20 mouse cellular contexts compared by ENCODE assay signal in genomic region chr1:90318502-90318901, GRCm38 (mm10).
"Had no signal": no experiment of that assay in that cellular context is flagged by ENCODE, and none has a peak within 500 bp of the region (broad histone marks: within the 10 kb centered on the region; RNA-seq: fewer than 3 reads in every experiment).

No protein-coding gene starts in this region.

- H3K27ac ChIP-seq: kidney, embryonic 15.5 days; limb, embryonic 10.5 days; limb, embryonic 13.5 days; liver, embryonic 12.5 days; liver, embryonic 15.5 days; lung, embryonic 15.5 days; neural tube, embryonic 12.5 days; neural tube, embryonic 15.5 days had no signal

- H3K9me3 ChIP-seq: kidney, embryonic 15.5 days; limb, embryonic 10.5 days; limb, embryonic 13.5 days; liver, embryonic 12.5 days; liver, embryonic 15.5 days; lung, embryonic 15.5 days; megakaryocyte, embryonic 14.5 days; neural tube, embryonic 12.5 days; neural tube, embryonic 15.5 days had no signal

- H3K27me3 ChIP-seq: kidney, embryonic 15.5 days; liver, embryonic 12.5 days; megakaryocyte, embryonic 14.5 days; neural tube, embryonic 12.5 days; neural tube, embryonic 15.5 days had no signal

- H3K4me2 ChIP-seq: kidney, embryonic 15.5 days; limb, embryonic 13.5 days; liver, embryonic 12.5 days; liver, embryonic 15.5 days; lung, embryonic 15.5 days; midbrain, embryonic 11.5 days; neural tube, embryonic 12.5 days; neural tube, embryonic 15.5 days had no signal

- ATAC-seq: liver, embryonic 12.5 days had no signal

- H3K4me1 ChIP-seq: liver, embryonic 12.5 days; liver, embryonic 15.5 days; lung, embryonic 15.5 days; megakaryocyte, embryonic 14.5 days had no signal

- H3K9ac ChIP-seq: kidney, embryonic 15.5 days; limb, embryonic 13.5 days; liver, embryonic 12.5 days; liver, embryonic 15.5 days; lung, embryonic 15.5 days; neural tube, embryonic 12.5 days; neural tube, embryonic 15.5 days had no signal

- H3K36me3 ChIP-seq: kidney, embryonic 15.5 days; limb, embryonic 10.5 days; limb, embryonic 13.5 days; liver, embryonic 12.5 days; liver, embryonic 15.5 days; lung, embryonic 15.5 days; neural tube, embryonic 12.5 days; neural tube, embryonic 15.5 days had no signal

- DNase-seq: kidney, adult 8-10 months; kidney, postnatal 10 days; kidney, postnatal 36 days; liver; lung, adult 18-20 months; lung, postnatal 10 days; lung, postnatal 36 days; midbrain, embryonic 14.5 days; right cerebral cortex, postnatal 25 days; thymus, postnatal 25 days had no signal

- H3K4me3 ChIP-seq: kidney, embryonic 15.5 days; limb, embryonic 10.5 days; limb, embryonic 13.5 days; liver, embryonic 12.5 days; liver, embryonic 15.5 days; lung, embryonic 15.5 days; megakaryocyte, embryonic 14.5 days; neural tube, embryonic 12.5 days; neural tube, embryonic 15.5 days had no signal
